Mouse (Mus musculus): ENCODE data around the gene Gm14862. TPM values are rescaled to one million over a fixed set of nuclear protein-coding genes. Genes with fewer than 3 reads are reported as not detected.
A peak's percentile ranks its signal among the peaks of the same experiment; 100 is the strongest.

The Gm14862 gene
- total and polyA plus RNA-seq, 2 experiments from 2014 or later = not detected

DNA sequence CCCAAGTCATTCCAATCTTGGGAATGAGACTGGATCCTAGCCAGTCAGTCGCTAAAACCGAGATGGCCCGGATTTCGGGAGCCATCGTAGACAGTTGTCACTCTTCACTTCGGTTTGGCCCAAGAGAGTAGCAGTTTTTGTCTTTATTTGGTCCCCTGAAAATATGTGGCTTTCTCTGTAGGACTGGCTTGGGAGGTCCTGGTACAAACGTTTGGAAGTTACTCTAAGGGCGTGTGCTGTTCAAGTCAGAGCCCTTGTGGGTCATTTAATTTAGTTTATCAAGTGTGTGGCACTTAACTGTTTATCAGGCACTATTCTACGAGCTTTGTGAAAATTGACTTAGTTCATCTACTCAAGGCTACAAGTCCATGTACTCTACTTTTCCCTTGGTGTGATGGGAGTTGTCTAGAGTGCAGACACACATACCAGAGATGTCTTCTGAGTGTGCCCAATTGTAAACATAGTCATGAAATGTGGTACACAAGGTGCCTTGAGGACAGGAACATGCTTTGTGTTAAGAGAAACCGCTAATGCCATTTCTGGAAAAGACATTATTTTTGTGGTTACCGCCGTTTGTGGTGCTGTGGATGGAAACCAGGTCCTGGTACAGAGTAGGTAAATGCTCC, 16.8 kb upstream of the Gm14862 start:
- WGBS = 55% methylated on average over 12 of the region's 12 CpGs
- no peaks in the 10 kb centered on the region for H3K9me3 ChIP-seq (ENCODE audit: low read length)
- ATAC-seq (no peak), DNase-seq (ENCODE audit: low spot score) (no peak)
- H3K4me3 ChIP-seq (ENCODE audit: low read length) = peak overlapping the region; percentile 51
- H3K27me3 ChIP-seq (ENCODE audit: insufficient read depth, low read length) = no peaks in the 10 kb centered on the region
- no peak overlapping the region for H3K27ac ChIP-seq
- TF ChIP-seq CTCF (IDR thresholded peaks at IDR 0.05; ENCODE audit: low read depth) = no peak
- peak overlapping the region; percentile 59 for H3K9ac ChIP-seq (replicated peaks; ENCODE audit: low read length)
- no peaks in the 10 kb centered on the region for H3K4me1 ChIP-seq (ENCODE audit: insufficient read depth, low read length)
- peak overlapping the region; percentile 52 for H3K4me2 ChIP-seq (ENCODE audit: low read depth, low read length)
- no peaks in the 10 kb centered on the region for H3K36me3 ChIP-seq (ENCODE audit: insufficient read depth, low read length)

DNA sequence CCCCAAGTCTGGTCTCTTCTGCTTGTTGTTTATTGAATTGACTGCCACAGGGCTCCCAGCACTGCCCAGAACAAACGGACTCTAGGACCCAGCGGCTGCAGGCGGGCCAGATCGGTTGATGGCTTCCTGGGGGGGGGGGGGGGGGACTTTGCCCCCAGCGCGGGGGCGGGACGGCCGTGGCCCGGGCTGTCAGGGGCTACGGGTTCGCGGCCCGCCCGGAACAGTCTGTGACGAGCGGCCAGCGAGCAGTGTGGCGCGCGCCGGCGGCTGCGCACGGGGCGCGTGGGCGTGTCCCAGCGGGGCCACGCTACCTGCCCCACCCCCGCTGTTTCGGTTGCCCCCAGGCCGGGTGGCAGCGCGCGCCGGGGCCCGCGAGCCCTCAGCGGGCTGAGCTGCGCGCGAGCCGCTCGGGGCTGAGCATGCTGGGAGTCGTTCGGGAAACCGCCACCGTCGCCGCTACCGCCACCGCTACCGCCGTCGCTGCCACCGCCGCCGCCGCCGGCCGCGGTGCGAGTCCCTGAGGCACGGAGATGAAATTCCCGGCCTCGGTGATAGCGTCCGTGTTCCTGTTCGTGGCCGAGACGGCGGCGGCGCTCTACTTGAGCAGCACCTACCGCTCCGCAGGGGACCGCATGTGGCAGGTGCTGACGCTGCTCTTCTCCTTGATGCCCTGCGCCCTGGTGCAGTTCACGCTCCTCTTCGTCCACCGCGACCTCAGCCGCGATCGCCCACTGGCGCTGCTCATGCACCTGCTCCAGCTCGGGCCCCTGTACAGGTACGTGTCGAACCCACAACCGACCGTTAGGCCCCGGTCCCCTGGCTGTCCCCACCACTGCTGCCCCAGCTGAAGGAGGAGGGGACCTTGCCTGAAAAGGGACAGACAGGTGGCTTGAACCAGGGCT, 16.0 kb upstream of the Gm14862 start, which contains the start of gene Xk:
TSS of gene Xk (plus strand) at position 297 of the 902 bp plus-strand sequence.
- Histone ChIP-seq H3K27me3 (ENCODE audit: insufficient read depth, low read length) (no peaks in the 10 kb centered on the region), H3K4me3 (ENCODE audit: low read length) (peak within 1 kb of the TSS; percentile 51), H3K4me2 (ENCODE audit: low read depth, low read length) (peak within 1 kb of the TSS; percentile 52), H3K9me3 (ENCODE audit: low read length) (no peaks in the 10 kb centered on the region), H3K4me1 (ENCODE audit: insufficient read depth, low read length) (no peaks in the 10 kb centered on the region), H3K36me3 (ENCODE audit: insufficient read depth, low read length) (no peaks in the 10 kb centered on the region), H3K27ac (peak within 1 kb of the TSS; percentile 62; the same call in 1 of the 2 replicates), H3K9ac (replicated peaks; ENCODE audit: low read length) (peak within 1 kb of the TSS; percentile 59)
- ATAC-seq (peak; percentile 92), DNase-seq (ENCODE audit: low spot score) (peak; percentile 68)
- 10% methylated on average over 68 of the region's 94 CpGs for WGBS
- peak; percentile 3; the same call in 1 of the 2 replicates for TF ChIP-seq CTCF (IDR thresholded peaks at IDR 0.05; ENCODE audit: low read depth)

DNA sequence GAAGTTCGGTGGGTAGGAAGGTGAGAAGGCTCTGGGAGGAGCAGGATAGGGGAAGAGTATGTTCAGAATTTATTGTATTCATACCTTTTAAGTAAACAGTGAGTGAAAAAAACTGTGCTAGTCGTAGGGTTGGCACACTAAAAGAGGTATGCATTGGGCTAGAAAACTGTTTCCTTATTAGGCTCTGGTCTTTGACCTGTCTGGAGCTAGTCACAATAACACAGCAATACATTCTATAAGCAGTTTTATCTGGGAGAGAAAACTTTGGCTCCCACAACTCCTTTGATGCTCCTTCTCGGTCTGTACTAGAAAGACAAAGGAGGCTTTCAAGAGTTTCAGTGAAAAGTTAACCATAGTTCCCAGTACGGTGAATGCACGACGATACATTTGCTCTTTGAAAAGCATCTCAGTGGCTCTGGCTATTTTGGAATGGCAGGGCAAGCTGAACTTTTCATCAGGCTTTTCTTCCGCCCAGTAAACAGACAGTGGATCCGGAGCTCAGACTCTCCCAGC, 15.3 kb upstream of the Gm14862 start:
- Histone ChIP-seq H3K36me3 (ENCODE audit: insufficient read depth, low read length) (no peaks in the 10 kb centered on the region), H3K27me3 (ENCODE audit: insufficient read depth, low read length) (no peaks in the 10 kb centered on the region), H3K4me3 (ENCODE audit: low read length) (peak overlapping the region; percentile 51), H3K4me1 (ENCODE audit: insufficient read depth, low read length) (no peaks in the 10 kb centered on the region), H3K27ac (no peak overlapping the region), H3K9me3 (ENCODE audit: low read length) (no peaks in the 10 kb centered on the region), H3K9ac (replicated peaks; ENCODE audit: low read length) (no peak overlapping the region), H3K4me2 (ENCODE audit: low read depth, low read length) (peak overlapping the region; percentile 52)
- TF ChIP-seq CTCF (IDR thresholded peaks at IDR 0.05; ENCODE audit: low read depth) = no peak
- DNase-seq (ENCODE audit: low spot score) = no peak
- WGBS = 37% methylated on average over 8 of the region's 8 CpGs
- peak; percentile 30; the same call in 1 of the 2 replicates for ATAC-seq

DNA sequence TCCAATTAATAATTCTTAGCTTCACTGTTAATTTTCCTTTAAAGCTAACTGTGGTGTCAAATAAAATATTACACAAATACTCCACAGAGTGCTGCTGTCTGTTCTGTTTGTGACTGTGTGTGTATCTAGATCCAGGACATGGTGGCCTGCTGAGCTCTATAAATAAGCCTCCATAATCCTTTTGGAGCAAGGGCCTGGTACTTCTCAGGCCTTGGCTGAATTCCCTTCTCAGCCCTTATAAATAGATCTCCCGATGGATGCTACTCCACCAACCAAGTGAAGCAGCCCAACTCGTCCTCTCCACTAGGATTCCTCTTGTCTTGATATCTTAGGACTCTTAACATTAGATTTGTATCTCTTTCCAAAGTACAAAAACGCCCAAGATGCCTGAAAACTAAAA, 14.4 kb upstream of the Gm14862 start:
- Histone ChIP-seq H3K36me3 (ENCODE audit: insufficient read depth, low read length) (no peaks in the 10 kb centered on the region), H3K9me3 (ENCODE audit: low read length) (no peaks in the 10 kb centered on the region)
- ATAC-seq = no peak

DNA sequence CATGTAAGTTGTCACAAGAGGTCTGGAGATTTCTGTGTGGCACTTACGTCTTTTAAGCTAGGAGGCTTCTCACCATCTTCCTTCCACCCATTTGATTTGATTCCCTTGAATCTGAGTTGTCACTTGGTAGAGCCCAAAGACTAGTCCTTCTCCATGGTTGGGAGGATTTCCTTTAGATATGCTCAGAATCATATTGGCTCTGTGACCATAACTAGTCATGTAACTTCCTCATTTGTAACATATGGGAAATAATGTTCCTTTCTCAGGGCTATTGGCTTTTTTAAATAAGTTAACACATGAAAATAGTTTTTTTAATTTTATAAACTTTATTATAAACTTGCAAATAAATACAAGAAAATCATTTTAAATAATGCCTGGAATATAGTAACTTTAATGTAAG, 2.6 kb upstream of the Gm14862 start:
- Histone ChIP-seq H3K27ac (no peak overlapping the region), H3K9ac (replicated peaks; ENCODE audit: low read length) (no peak overlapping the region), H3K9me3 (ENCODE audit: low read length) (no peaks in the 10 kb centered on the region), H3K27me3 (ENCODE audit: insufficient read depth, low read length) (no peaks in the 10 kb centered on the region), H3K4me2 (ENCODE audit: low read depth, low read length) (no peak overlapping the region), H3K4me3 (ENCODE audit: low read length) (no peak overlapping the region), H3K36me3 (ENCODE audit: insufficient read depth, low read length) (no peaks in the 10 kb centered on the region), H3K4me1 (ENCODE audit: insufficient read depth, low read length) (no peaks in the 10 kb centered on the region)
- ATAC-seq (no peak), DNase-seq (ENCODE audit: low spot score) (no peak)
- no peak for TF ChIP-seq CTCF (IDR thresholded peaks at IDR 0.05; ENCODE audit: low read depth)
- 81% methylated on average over 1 of the region's 1 CpGs for WGBS

More for the DNA sequence above, 14.4 kb upstream of the Gm14862 start:
- Histone ChIP-seq H3K4me3 (ENCODE audit: low read length) (no peak overlapping the region), H3K4me2 (ENCODE audit: low read depth, low read length) (no peak overlapping the region), H3K27me3 (ENCODE audit: insufficient read depth, low read length) (no peaks in the 10 kb centered on the region), H3K9ac (replicated peaks; ENCODE audit: low read length) (no peak overlapping the region), H3K4me1 (ENCODE audit: insufficient read depth, low read length) (no peaks in the 10 kb centered on the region), H3K27ac (no peak overlapping the region)
- 55% methylated on average over 3 of the region's 3 CpGs for WGBS
- no peak for TF ChIP-seq CTCF (IDR thresholded peaks at IDR 0.05; ENCODE audit: low read depth)
- peak; percentile 9 for DNase-seq (ENCODE audit: low spot score)

DNA sequence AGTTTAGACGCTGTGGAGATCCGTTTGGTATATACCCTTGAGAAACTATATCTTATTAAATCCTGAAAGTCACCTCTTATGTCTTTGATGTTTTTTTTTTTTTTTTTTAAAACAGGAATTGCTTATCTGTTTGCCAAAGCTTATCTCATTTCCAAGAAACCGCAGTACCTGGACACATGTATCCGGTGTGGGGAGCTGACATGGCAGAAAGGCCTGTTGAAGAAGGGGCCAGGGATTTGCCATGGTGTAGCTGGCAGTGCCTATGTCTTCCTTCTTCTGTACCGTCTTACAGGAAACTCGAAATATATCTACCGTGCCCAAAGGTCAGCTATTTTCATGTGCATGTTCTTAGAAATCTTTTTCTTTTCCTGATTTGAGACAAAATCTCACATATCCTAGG, 1.1 kb upstream of the Gm14862 start:
- H3K27ac ChIP-seq = no peak overlapping the region
- H3K9me3 ChIP-seq (ENCODE audit: low read length) = no peaks in the 10 kb centered on the region
- DNase-seq (ENCODE audit: low spot score) (no peak), ATAC-seq (no peak)
- H3K4me3 ChIP-seq (ENCODE audit: low read length) = no peak overlapping the region
- H3K27me3 ChIP-seq (ENCODE audit: insufficient read depth, low read length) = no peaks in the 10 kb centered on the region
- no peak overlapping the region for H3K9ac ChIP-seq (replicated peaks; ENCODE audit: low read length)
- WGBS = 93% methylated on average over 7 of the region's 7 CpGs
- no peaks in the 10 kb centered on the region for H3K36me3 ChIP-seq (ENCODE audit: insufficient read depth, low read length)
- no peaks in the 10 kb centered on the region for H3K4me1 ChIP-seq (ENCODE audit: insufficient read depth, low read length)
- H3K4me2 ChIP-seq (ENCODE audit: low read depth, low read length) = no peak overlapping the region
- TF ChIP-seq CTCF (IDR thresholded peaks at IDR 0.05; ENCODE audit: low read depth) = no peak
